Mouse (Mus musculus): ENCODE measurements at regions not wholly inside any gene's neighbourhood (a gene's known extent, or its start where the extent isn't known, plus 50 kb on each side); places are given as distances from the start of the nearest gene placed in this dataset.

- Histone ChIP-seq H3K27me3 (ENCODE audit: control insufficient read depth, insufficient read depth, low read length, poor library complexity, severe bottlenecking) (no peaks in the 10 kb centered on the region), H3K27ac (ENCODE audit: insufficient read depth, low read length) (no peak overlapping the region), H3K4me1 (ENCODE audit: control insufficient read depth, insufficient read depth, low read length) (no peaks in the 10 kb centered on the region), H3K4me3 (ENCODE audit: low read depth, low read length) (no peak overlapping the region), H3K9me3 (replicated peaks; ENCODE audit: control insufficient read depth, insufficient read depth, low read length, poor library complexity, severe bottlenecking) (no peaks in the 10 kb centered on the region), H3K36me3 (ENCODE audit: control insufficient read depth, insufficient read depth, low read length, poor library complexity, severe bottlenecking) (no peaks in the 10 kb centered on the region), H3K9ac (ENCODE audit: low read depth, poor library complexity, severe bottlenecking) (no peak overlapping the region)
- TF ChIP-seq EP300 (IDR thresholded peaks at IDR 0.05; ENCODE audit: insufficient read depth, low read depth, low read length) (no peak), CTCF (IDR thresholded peaks at IDR 0.05; ENCODE audit: low read depth, low read length) (no peak), POLR2A (IDR thresholded peaks at IDR 0.05; ENCODE audit: insufficient read depth, low read length) (no peak)
These were observed 224.1 kb downstream of the Pcdh10 start for GRCm38 (mm10) chr3:45602278-45602677.

DNA sequence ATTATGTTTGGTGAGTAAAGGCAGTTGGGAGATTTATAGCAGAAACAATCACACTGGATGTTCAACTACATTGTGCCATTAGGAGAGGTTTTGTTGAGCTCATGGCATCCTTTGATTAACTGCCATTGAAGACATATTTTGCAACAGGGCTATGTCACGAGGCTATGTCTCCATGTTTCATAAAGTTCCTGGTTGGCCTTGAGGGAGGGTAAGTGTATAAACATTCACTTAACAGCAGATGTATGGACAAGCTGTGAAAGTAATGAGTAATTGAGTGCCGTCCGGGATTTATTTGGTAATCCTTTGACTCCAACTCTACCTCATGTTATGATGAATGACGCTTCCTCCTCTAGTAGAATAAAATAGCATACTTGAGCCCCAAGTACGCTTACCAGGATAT, 225.0 kb downstream of the Pcdh10 start:
- H3K9ac ChIP-seq (ENCODE audit: low read depth, poor library complexity, severe bottlenecking) = no peak overlapping the region
- no peaks in the 10 kb centered on the region for H3K27me3 ChIP-seq (ENCODE audit: control insufficient read depth, insufficient read depth, low read length, poor library complexity, severe bottlenecking)
- H3K36me3 ChIP-seq (ENCODE audit: control insufficient read depth, insufficient read depth, low read length, poor library complexity, severe bottlenecking) = no peaks in the 10 kb centered on the region
- no peak overlapping the region for H3K4me3 ChIP-seq (ENCODE audit: low read depth, low read length)
- no peaks in the 10 kb centered on the region for H3K4me1 ChIP-seq (ENCODE audit: control insufficient read depth, insufficient read depth, low read length)
- H3K9me3 ChIP-seq (replicated peaks; ENCODE audit: control insufficient read depth, insufficient read depth, low read length, poor library complexity, severe bottlenecking) = no peaks in the 10 kb centered on the region
- H3K27ac ChIP-seq (ENCODE audit: insufficient read depth, low read length) = no peak overlapping the region
- TF ChIP-seq EP300 (IDR thresholded peaks at IDR 0.05; ENCODE audit: insufficient read depth, low read depth, low read length) (no peak), POLR2A (IDR thresholded peaks at IDR 0.05; ENCODE audit: insufficient read depth, low read length) (no peak)

- Histone ChIP-seq H3K9me3 (replicated peaks; ENCODE audit: control insufficient read depth, insufficient read depth, low read length, poor library complexity, severe bottlenecking) (no peaks in the 10 kb centered on the region), H3K4me1 (ENCODE audit: control insufficient read depth, insufficient read depth, low read length) (no peaks in the 10 kb centered on the region), H3K27me3 (ENCODE audit: control insufficient read depth, insufficient read depth, low read length, poor library complexity, severe bottlenecking) (no peaks in the 10 kb centered on the region), H3K9ac (ENCODE audit: low read depth, poor library complexity, severe bottlenecking) (no peak overlapping the region), H3K27ac (ENCODE audit: insufficient read depth, low read length) (no peak overlapping the region), H3K36me3 (ENCODE audit: control insufficient read depth, insufficient read depth, low read length, poor library complexity, severe bottlenecking) (no peaks in the 10 kb centered on the region), H3K4me3 (ENCODE audit: low read depth, low read length) (no peak overlapping the region)
- TF ChIP-seq EP300 (IDR thresholded peaks at IDR 0.05; ENCODE audit: insufficient read depth, low read depth, low read length) = no peak
- TF ChIP-seq POLR2A (IDR thresholded peaks at IDR 0.05; ENCODE audit: insufficient read depth, low read length) = no peak
- no peak for TF ChIP-seq CTCF (IDR thresholded peaks at IDR 0.05; ENCODE audit: low read depth, low read length)
These were observed 242.5 kb downstream of the Pcdh10 start for GRCm38 (mm10) chr3:45620729-45621128.

- H3K27me3 ChIP-seq (ENCODE audit: control insufficient read depth, insufficient read depth, low read length, poor library complexity, severe bottlenecking) = no peaks in the 10 kb centered on the region
- TF ChIP-seq EP300 (IDR thresholded peaks at IDR 0.05; ENCODE audit: insufficient read depth, low read depth, low read length) (no peak), CTCF (IDR thresholded peaks at IDR 0.05; ENCODE audit: low read depth, low read length) (no peak), POLR2A (IDR thresholded peaks at IDR 0.05; ENCODE audit: insufficient read depth, low read length) (no peak)
These were observed 267.8 kb downstream of the Pcdh10 start for GRCm38 (mm10) chr3:45645856-45646450.

DNA sequence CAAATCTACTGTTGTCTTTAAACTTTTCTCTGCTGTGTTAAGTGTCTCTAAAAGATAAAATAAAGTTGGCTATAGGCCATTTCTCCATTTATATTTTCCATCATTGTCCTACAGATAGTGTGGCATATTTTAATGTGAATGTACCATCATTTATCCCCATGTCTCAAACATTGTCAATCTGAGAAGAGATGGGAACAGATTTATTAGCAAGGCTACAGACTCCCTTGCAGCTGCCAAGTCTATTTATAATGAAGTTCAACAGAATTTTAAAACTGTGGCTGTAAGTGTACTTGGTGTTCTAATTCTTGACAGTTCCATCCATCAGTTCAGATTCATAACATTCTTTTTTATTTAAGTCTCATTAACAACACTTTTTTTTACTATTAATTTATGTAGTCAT, 271.2 kb downstream of the Pcdh10 start:
- no peak overlapping the region for H3K4me3 ChIP-seq (ENCODE audit: low read depth, low read length)
- no peaks in the 10 kb centered on the region for H3K36me3 ChIP-seq (ENCODE audit: control insufficient read depth, insufficient read depth, low read length, poor library complexity, severe bottlenecking)
- H3K9ac ChIP-seq (ENCODE audit: low read depth, poor library complexity, severe bottlenecking) = no peak overlapping the region
- no peaks in the 10 kb centered on the region for H3K4me1 ChIP-seq (ENCODE audit: control insufficient read depth, insufficient read depth, low read length)
- no peak overlapping the region for H3K27ac ChIP-seq (ENCODE audit: insufficient read depth, low read length)
- H3K9me3 ChIP-seq (replicated peaks; ENCODE audit: control insufficient read depth, insufficient read depth, low read length, poor library complexity, severe bottlenecking) = no peaks in the 10 kb centered on the region
- TF ChIP-seq CTCF (IDR thresholded peaks at IDR 0.05; ENCODE audit: low read depth, low read length) = no peak
- TF ChIP-seq EP300 (IDR thresholded peaks at IDR 0.05; ENCODE audit: insufficient read depth, low read depth, low read length) = no peak
- TF ChIP-seq POLR2A (IDR thresholded peaks at IDR 0.05; ENCODE audit: insufficient read depth, low read length) = no peak
- H3K27me3 ChIP-seq (ENCODE audit: control insufficient read depth, insufficient read depth, low read length, poor library complexity, severe bottlenecking) = no peaks in the 10 kb centered on the region

More at GRCm38 (mm10) chr3:45645856-45646450, 267.8 kb downstream of the Pcdh10 start:
- Histone ChIP-seq H3K4me1 (ENCODE audit: control insufficient read depth, insufficient read depth, low read length) (no peaks in the 10 kb centered on the region), H3K27ac (ENCODE audit: insufficient read depth, low read length) (no peak overlapping the region), H3K4me3 (ENCODE audit: low read depth, low read length) (no peak overlapping the region), H3K36me3 (ENCODE audit: control insufficient read depth, insufficient read depth, low read length, poor library complexity, severe bottlenecking) (no peaks in the 10 kb centered on the region), H3K9ac (ENCODE audit: low read depth, poor library complexity, severe bottlenecking) (no peak overlapping the region), H3K9me3 (replicated peaks; ENCODE audit: control insufficient read depth, insufficient read depth, low read length, poor library complexity, severe bottlenecking) (no peaks in the 10 kb centered on the region)

DNA sequence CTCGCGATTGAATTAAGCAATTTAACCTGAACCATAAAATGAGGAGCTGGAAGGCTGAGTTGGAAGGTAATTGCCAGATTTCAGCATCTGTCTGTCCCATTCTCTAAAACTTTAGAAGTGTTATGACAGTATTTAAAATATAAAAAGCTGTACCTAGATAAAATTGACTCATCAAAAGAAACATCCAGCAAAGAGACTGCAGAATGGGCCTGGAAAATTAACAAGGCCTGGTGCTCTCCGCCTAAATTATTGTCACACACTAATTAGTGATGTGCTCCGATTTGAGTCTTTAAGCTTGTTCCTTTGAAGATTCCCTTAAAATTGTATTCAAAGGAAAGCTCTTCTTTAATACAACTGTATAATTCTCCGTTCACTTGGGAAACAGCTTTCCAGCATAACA, 278.8 kb downstream of the Pcdh10 start:
- H3K4me3 ChIP-seq (ENCODE audit: low read depth, low read length) = no peak overlapping the region
- H3K9me3 ChIP-seq (replicated peaks; ENCODE audit: control insufficient read depth, insufficient read depth, low read length, poor library complexity, severe bottlenecking) = no peaks in the 10 kb centered on the region

More for the DNA sequence above, 278.8 kb downstream of the Pcdh10 start:
- no peak for TF ChIP-seq EP300 (IDR thresholded peaks at IDR 0.05; ENCODE audit: insufficient read depth, low read depth, low read length)
- no peak for TF ChIP-seq CTCF (IDR thresholded peaks at IDR 0.05; ENCODE audit: low read depth, low read length)
- TF ChIP-seq POLR2A (IDR thresholded peaks at IDR 0.05; ENCODE audit: insufficient read depth, low read length) = no peak
- Histone ChIP-seq H3K9ac (ENCODE audit: low read depth, poor library complexity, severe bottlenecking) (no peak overlapping the region), H3K27ac (ENCODE audit: insufficient read depth, low read length) (no peak overlapping the region), H3K36me3 (ENCODE audit: control insufficient read depth, insufficient read depth, low read length, poor library complexity, severe bottlenecking) (no peaks in the 10 kb centered on the region), H3K27me3 (ENCODE audit: control insufficient read depth, insufficient read depth, low read length, poor library complexity, severe bottlenecking) (no peaks in the 10 kb centered on the region), H3K4me1 (ENCODE audit: control insufficient read depth, insufficient read depth, low read length) (no peaks in the 10 kb centered on the region)
